Mouse (Mus musculus) spleen, adult 2 months (tissue): ENCODE measurements around the gene Phospho2. TPM values are rescaled to one million over a fixed set of nuclear protein-coding genes. Genes with fewer than 3 reads are reported as not detected.

Experiments used
- DNase-seq, 2 experiments: peaks; one replicate each; pipeline versions ENCODE4 v3.0.0 to v3.0.0-alpha.2; 2012 to 2021; ENCODE audit warnings: low spot score in 2 of 2, low read depth in 1 of 2
- H3K27ac ChIP-seq: fragments of 200-500 bp; 2 replicates; pipeline ENCODE4 v1.5.1; 2012; ENCODE audit warnings: low read length, inconsistent platforms; ENCODE audit not compliant: insufficient read depth
- H3K27me3 ChIP-seq: fragments of 200-500 bp; 2 replicates; pipeline ENCODE4 v1.6.1; 2012; ENCODE audit warnings: mild to moderate bottlenecking, moderate library complexity, low read length, inconsistent platforms; ENCODE audit not compliant: control insufficient read depth, insufficient read depth
- H3K36me3 ChIP-seq: fragments of 200-500 bp; 2 replicates; pipeline ENCODE4 v1.6.1; 2012; ENCODE audit warnings: mild to moderate bottlenecking, low read length, inconsistent platforms; ENCODE audit not compliant: control insufficient read depth, insufficient read depth
- H3K4me1 ChIP-seq: fragments of 200-500 bp; 2 replicates; pipeline ENCODE4 v1.6.1; 2011; ENCODE audit warnings: inconsistent platforms; ENCODE audit not compliant: control insufficient read depth, insufficient read depth, insufficient read length
- H3K4me3 ChIP-seq: fragments of 200-500 bp; 2 replicates; pipeline ENCODE4 v1.5.1; 2011; ENCODE audit warnings: mild to moderate bottlenecking, inconsistent platforms; ENCODE audit not compliant: insufficient read depth, insufficient read length; ENCODE audit errors: extremely low read depth
- CTCF ChIP-seq: fragments of 200-500 bp; IDR thresholded peaks from 2 replicates; pipeline ENCODE4 v1.5.1; 2011; ENCODE audit warnings: mild to moderate bottlenecking, inconsistent platforms; ENCODE audit not compliant: insufficient read depth, insufficient read length, insufficient replicate concordance; ENCODE audit errors: extremely low read depth
- POLR2A ChIP-seq: fragments of 200-500 bp; IDR thresholded peaks from 2 replicates; pipeline ENCODE4 v1.6.1; 2011; ENCODE audit warnings: low read depth, low read length, inconsistent platforms
- WGBS: fragments of 180-500 bp; shearing (Covaris S2); methylation state at CpG from one replicate; pipeline ENCODE4 v1.1.7; 2018; 5-methylcytosine and 5-hydroxymethylcytosine counted together
- polyA plus RNA-seq: library from polyadenylated mRNA; depleted of rRNA; stranded (reverse); fragments of >200 nt; gene quantifications from 2 replicates; pipeline ENCODE4 v1.2.3, GENCODE M21; 2012; rRNA removed

Gene Phospho2
- polyA plus RNA-seq, 1 experiment, result 34.2 TPM

DNA sequence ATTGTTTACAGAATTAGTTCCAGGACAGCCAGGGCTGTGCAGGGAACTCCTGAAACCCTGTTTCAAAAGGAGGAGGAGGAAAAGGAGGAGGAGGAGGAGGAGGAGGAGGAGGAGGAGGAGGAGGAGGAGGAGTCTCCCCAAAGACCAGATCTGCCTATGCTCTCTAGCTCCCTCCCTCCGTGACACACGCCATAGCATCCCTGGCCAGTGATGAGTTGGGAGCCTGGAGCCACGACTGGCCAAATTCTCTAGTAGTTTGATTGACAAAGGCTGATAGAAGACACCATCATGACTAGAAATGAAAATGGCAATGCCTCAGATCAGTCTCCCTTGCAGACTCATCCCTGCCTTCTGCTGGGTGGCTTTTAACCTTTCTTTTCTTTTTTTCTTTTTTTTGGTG is 48.6 kb downstream of the Phospho2 start:
- no peaks in the 10 kb centered on the region for H3K27me3 ChIP-seq
- no peaks in the 10 kb centered on the region for H3K4me1 ChIP-seq
- H3K27ac ChIP-seq, result no peak overlapping the region
- H3K36me3 ChIP-seq, result no peaks in the 10 kb centered on the region
- WGBS, result 93% methylated on average over 3 of the region's 3 CpGs
- no peak overlapping the region for H3K4me3 ChIP-seq
- TF ChIP-seq POLR2A (no peak), CTCF (no peak)
- DNase-seq, result no peak

DNA sequence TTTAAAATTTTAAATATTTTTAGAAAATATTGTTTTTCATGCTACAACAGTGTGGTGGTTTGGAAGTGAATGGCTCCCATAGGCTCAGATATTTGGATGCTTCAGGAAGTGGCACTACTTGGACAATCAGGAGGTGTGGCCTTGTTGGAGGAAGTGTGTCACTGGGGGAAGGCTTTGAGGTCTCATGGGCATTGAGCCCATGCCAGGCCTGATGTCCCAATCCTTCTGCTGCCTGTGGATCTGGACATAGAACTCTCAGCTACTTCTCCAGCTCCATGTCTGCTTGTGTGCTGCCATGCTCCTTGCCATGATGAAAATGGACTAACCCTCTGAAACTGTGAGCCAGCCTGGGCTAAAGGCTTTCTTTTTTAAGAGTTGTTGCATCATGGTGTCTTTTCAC is 49.3 kb downstream of the Phospho2 start:
- Histone ChIP-seq H3K27ac (no peak overlapping the region), H3K36me3 (no peaks in the 10 kb centered on the region), H3K4me1 (no peaks in the 10 kb centered on the region), H3K27me3 (no peaks in the 10 kb centered on the region), H3K4me3 (no peak overlapping the region)
- DNase-seq, result no peak
- TF ChIP-seq CTCF, result no peak
- no peak for TF ChIP-seq POLR2A

DNA sequence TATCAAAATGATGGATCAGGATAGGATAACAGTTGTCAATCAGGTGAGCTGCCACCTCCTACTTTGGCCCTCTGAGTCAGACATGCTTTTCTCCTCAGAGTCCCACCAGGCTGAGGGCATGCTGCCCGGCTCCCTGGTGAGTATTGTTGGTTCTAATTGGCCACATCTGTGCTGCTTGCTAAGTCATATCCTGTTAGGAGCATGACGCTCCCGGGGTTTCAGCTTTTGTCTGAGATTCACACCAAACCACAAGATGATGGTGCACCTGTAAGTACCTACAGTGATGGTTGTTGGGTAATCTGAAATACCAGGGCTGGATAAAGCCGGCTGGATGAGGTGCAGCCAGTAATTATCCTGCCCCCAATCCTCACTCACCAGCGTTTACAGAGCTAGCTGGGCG is 50.8 kb downstream of the Phospho2 start:
- no peaks in the 10 kb centered on the region for H3K4me1 ChIP-seq
- DNase-seq, result no peak
- no peaks in the 10 kb centered on the region for H3K36me3 ChIP-seq
- H3K27me3 ChIP-seq, result no peaks in the 10 kb centered on the region
- 42% methylated on average over 6 of the region's 6 CpGs for WGBS
- TF ChIP-seq POLR2A, result no peak
- no peak for TF ChIP-seq CTCF
- no peak overlapping the region for H3K27ac ChIP-seq
- H3K4me3 ChIP-seq, result no peak overlapping the region

DNA sequence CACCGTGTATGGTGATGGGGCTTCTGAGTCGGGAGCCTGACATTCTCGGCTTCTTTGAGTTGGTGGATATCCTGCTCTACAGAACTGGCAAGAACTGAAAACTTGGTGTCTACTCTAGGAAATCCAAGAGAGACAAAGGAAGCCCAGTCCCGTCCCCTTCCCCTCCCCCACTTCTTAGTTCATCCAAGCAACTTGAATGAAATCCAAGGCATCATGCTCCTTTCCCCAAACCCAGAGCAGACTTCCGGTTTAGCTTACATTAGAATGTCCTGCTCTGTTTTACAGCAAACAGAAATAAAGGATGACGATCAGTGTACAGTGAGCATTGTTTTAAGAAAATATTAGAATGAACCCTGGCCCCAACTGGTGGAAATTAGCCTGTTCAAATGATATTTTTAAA is 59.8 kb downstream of the Phospho2 start:
- H3K27me3 ChIP-seq, result no peaks in the 10 kb centered on the region
- no peak overlapping the region for H3K4me3 ChIP-seq
- DNase-seq, result no peak
- H3K36me3 ChIP-seq, result no peaks in the 10 kb centered on the region
- TF ChIP-seq POLR2A (no peak), CTCF (no peak)
- H3K27ac ChIP-seq, result no peak overlapping the region
- WGBS, result 81% methylated on average over 6 of the region's 6 CpGs
- H3K4me1 ChIP-seq, result no peaks in the 10 kb centered on the region

Other genes starting within 250 kb of the Phospho2 start
- gene Lrp2, start 203.6 kb upstream of the Phospho2 start, polyA plus RNA-seq, result 0.08 and 0.12 TPM in 2 replicates
- gene Bbs5, start 142.5 kb upstream of the Phospho2 start, polyA plus RNA-seq, result 0.21 and 0.23 TPM in 2 replicates
- gene Klhl41, start 119.5 kb upstream of the Phospho2 start, polyA plus RNA-seq, result not detected in 2 replicates
- 2.6 and 2.8 TPM in 2 replicates for gene Fastkd1, start 76.1 kb upstream of the Phospho2 start, polyA plus RNA-seq
- 0.62 and 1.4 TPM in 2 replicates for gene Ppig, start 67.1 kb upstream of the Phospho2 start, polyA plus RNA-seq
- 0.08 TPM in 1 of 2 replicates, not detected in the other for gene Ccdc173, start within 50 bp of the Phospho2 start, polyA plus RNA-seq
- gene Klhl23, start 32.3 kb downstream of the Phospho2 start, polyA plus RNA-seq, result 1.4 and 1.9 TPM in 2 replicates
- gene Ssb, start 71.9 kb downstream of the Phospho2 start, polyA plus RNA-seq, result 1.5 and 1.6 TPM in 2 replicates
- 4.3 and 6.0 TPM in 2 replicates for gene Mettl5, start 96.0 kb downstream of the Phospho2 start, polyA plus RNA-seq
- gene Ubr3, start 107.6 kb downstream of the Phospho2 start, polyA plus RNA-seq, result 6.0 and 6.5 TPM in 2 replicates
- gene Myo3b, start 249.5 kb downstream of the Phospho2 start, polyA plus RNA-seq, result 0.18 and 0.20 TPM in 2 replicates